Mouse (Mus musculus) hematopoietic stem cell, adult 5-6 weeks (primary cell): ENCODE measurements at regions not wholly inside any gene's neighbourhood (a gene's known extent, or its start where the extent isn't known, plus 50 kb on each side); places are given as distances from the start of the nearest gene placed in this dataset.
"Not testable (repeated sequence)": the region's sequence is repeated elsewhere in the genome, so short reads cannot be mapped to it uniquely, and the experiment has no call there.

Experiments used
- ATAC-seq, 2 experiments: fragments of 125-278 bp in 1 of 2; replicated peaks in 1 of 2; 2 replicates each; pipeline ENCODE4 v1.8.0; 2016 to 2017; ENCODE audit warnings: inconsistent platforms in 2 of 2, mild to moderate bottlenecking in 2 of 2, moderate number of reproducible peaks in 2 of 2, low read depth in 1 of 2, moderate TSS enrichment in 1 of 2; ENCODE audit not compliant: low FRiP score in 2 of 2, poor library complexity in 2 of 2, severe bottlenecking in 2 of 2, insufficient read depth in 1 of 2, low TSS enrichment in 1 of 2

- ATAC-seq: no peak
Measured at GRCm38 (mm10) chr9:85637274-85637673, 111.9 kb downstream of the Ibtk start.

GRCm38 (mm10) chr9:85636131-85636447 is 113.0 kb downstream of the Ibtk start:
- ATAC-seq: no peak

DNA sequence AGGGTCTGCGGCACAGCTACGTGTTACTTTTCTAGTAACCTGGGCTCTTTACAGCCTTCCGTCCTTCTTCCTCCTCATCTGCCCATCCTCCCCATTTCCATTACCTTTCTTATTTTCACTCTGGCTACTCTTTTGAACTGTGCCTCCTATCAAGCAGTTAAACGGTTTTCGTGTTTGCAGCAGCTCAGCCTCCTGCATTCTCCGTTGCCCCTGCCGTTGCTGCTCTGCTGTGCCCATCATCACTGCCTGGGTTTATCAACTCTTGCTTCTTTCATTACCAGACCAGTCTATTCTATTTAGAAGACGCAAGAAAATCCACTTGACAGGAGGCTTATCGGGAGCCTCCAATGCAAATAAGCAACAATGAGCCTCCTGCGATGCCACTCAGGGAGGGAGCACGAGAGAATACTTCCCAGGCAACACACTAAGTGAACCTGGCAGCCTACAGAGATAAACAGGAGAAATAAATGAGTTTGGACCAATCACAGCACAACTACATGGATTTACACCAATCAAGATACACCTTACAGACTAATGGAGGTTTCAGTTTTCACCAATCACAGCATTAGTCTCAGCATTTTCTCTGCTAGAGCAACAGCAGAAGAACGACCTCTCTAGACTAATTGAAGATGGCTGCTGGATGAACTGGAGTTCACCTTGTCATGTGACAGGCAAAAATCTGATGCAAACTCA is 113.5 kb downstream of the Ibtk start:
- no peak for ATAC-seq

DNA sequence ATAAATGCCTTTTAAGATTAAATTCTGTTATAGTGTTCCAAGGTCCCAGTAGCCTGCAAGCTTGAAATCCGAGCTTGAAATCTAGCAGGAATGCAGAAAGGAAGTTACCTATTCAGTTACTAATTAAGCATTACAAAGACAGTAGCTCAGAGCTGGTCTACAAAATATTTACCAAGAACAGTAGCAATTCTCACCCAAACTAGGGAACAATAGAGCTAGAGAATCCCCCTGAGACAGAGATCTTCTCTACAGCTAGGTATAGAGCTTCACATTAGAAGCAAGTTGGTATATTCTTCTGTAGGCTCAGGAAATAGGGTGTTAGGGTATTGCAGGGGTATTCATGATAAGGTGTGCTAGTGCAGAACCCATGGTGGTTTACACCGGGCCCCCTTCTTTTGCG is 114.3 kb downstream of the Ibtk start:
- ATAC-seq: not testable (repeated sequence)

GRCm38 (mm10) chr9:85617972-85618371 is 131.2 kb downstream of the Ibtk start:
- ATAC-seq: no peak

DNA sequence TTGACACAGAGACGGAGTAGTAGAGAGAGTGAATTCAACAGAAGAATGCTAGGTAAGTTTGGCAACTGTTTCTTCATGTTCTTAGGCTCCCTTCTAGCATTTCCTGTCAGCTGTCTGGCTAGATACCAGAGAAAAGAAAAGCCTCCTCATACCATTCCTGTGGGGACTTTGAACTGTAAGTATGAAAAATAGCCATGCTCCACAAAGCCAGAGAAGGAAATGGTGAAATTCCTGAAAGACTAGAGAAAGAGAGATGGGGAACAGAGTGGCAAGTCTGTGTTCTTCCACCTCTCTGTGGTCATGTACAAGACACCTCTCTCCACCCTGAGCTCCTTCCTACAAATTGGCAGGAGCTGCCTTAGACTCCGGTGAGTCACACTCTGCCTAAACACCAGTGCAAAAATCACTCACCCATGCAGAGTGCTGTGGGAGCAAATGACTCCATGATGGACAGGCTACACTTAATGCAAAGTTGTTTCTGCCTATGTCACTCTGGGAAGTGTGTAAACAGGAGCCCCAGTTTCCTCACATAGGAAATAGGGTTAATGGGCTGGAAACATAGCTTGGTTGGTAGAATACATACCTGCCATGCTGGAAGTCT is 131.9 kb downstream of the Ibtk start:
- no peak for ATAC-seq

DNA sequence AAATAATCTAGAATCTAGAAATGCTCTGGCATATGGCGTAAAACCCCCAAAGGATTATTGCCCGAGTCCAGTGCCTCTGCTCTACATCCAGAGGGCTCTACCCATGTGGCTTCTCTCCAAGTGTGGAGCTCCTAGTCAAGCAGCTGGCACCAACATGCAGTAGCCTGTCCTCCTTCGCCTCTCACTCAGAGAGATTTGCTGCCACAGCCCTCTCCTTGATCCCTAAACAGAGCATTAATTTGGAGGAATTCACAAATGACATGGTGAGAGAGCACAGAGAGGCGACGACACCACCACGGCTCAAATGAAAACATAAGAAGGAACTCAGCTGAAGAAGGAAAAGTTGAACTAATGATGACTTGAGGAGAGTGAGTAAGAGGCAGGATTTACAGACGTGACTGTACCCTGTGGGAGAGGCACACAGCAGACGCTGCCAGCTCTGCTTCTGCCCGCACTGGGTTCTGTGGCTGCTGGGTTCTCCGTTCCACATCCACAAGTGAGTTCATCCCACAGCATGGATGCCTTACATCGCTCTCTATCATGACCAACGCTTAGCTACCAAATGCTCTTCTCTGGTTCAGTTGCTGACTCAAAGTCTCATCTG is 132.8 kb downstream of the Ibtk start:
- ATAC-seq: no peak

DNA sequence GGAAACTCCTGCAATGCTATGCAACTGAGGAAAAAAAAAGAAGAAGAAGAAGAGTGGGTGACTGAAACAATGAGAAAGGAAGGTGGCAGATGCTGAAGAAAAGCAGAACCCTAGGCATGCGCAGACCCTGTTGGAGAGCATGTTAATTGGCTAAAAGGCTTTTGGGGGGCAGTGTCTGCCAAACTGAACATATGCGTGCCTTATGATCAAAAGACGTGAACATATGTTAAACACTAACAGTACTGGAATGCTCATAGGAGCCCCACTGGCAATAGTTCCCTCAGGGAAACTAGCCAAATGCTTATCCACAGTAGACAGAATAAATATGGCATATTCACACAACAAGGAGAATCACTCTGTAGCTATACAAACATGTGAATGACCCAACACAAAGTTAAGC is 140.0 kb downstream of the Ibtk start:
- no peak for ATAC-seq

DNA sequence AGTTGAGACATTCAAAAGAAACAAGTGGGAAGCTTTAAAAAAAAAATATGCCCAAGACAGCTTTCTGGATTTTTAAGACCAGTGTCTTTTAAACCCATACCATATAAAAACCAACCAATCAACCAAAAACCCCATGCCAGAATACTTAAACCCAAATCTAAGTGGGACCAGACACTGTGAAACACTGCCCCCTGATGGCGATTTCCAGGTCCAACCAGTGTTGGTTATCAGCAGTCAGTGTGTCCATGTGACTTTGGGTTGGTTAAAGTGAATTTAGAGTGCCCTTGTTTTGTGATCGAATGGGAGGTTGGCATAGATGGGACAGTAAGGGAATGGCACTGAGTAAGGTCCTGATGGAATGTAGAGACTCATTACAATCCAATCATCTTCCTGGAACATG is 152.2 kb downstream of the Ibtk start:
- no peak; a peak in 1 of 4 replicates for ATAC-seq

DNA sequence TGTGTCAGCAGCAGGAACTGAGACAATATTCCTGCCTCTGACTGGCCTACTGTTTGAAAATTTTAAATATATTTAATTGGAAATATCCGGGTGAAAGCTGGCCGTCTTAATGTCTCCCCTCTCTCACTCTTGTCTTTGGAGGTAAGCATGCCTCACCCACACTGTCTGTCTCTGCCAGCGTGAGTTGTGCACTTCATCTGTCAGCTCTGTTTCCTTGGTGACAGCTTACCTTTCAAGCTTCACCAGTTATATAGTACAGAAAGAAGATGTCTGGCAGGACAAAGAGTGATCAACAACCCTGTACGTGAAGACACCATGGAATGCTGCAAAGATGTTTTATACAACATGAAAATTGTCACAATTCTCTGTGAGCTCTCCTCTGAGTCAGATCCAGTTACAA is 155.3 kb downstream of the Ibtk start:
- no peak for ATAC-seq

- ATAC-seq: no peak
Measured at GRCm38 (mm10) chr9:85592639-85593038, 156.5 kb downstream of the Ibtk start.

DNA sequence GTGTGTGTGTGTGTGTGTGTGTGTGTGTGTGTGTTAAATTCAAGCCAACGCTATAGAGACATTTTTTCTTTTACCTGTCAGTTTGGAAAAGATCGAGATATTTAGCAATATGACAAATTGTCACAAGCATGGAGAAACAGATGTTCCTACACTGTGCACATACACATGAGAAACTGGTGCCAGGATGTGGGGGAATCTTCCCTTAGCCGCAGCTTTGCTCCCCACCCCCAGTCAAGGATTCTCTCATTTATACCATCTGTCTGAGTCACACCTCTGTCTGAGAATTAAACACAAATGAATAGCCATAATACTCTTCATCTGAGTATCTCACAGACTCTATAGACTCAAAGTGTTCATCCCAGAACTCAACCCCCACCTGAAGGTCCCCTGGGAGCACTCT is 159.9 kb downstream of the Ibtk start:
- ATAC-seq: no peak

DNA sequence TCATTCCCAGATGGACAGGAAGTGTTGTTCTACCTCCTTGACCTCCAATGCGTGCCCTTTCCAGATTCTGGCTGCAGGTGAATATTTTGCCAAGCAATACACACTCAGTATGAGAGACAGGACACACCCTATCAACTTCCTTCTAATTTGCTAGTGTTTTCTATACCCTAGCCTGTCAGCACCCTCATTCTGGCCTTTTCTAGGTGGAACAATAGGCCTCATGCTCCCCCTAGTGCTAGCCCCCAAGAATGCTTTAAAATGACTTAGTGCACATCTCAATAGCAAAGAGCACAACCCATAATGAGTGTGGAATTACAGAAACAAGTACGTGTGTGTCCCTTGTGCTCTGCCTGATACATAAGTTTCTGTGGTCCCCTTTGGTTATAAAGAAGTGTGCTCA is 161.1 kb downstream of the Ibtk start:
- ATAC-seq: peak; percentile 91 to 95

DNA sequence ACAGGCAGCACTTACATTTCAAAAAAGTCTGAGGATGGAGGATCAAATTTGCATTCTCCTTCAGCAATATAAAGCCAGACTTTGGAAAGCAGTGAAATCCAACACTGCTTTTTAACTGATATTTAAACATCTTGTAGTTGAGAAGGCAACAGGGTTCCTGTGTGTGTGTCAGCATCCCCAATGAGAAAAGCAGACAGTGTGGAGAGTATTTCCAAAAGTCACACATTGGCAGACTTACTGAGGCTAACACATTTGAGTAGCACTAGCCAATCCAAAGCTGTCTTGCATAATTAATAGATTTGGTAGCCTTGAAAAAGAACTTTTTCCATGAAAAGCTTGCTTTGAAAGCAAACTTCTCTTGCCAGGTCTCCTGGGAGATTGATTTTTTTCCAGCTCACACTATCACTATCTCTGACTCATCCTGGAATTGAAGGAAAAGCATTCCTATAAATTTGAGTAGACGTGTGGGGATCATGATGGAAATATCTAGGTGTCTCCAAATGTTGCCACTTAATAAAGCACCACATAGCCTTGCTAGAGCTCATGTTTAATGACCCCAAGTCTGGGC is 168.0 kb downstream of the Ibtk start:
- no peak for ATAC-seq

- no peak for ATAC-seq
Measured at GRCm38 (mm10) chr9:85577812-85578211, 171.3 kb downstream of the Ibtk start.

- no peak for ATAC-seq
Measured at GRCm38 (mm10) chr9:85577338-85577737, 171.8 kb downstream of the Ibtk start.

GRCm38 (mm10) chr9:85568877-85569276 is 180.3 kb downstream of the Ibtk start:
- ATAC-seq: peak; percentile 27 to 72

GRCm38 (mm10) chr9:85551871-85552270 is 197.3 kb downstream of the Ibtk start:
- ATAC-seq: no peak

GRCm38 (mm10) chr9:85550455-85550854 is 198.7 kb downstream of the Ibtk start:
- ATAC-seq: no peak
